7 mouse cellular contexts compared by ENCODE assay signal in genomic region chr12:112793601-112794355, GRCm38 (mm10). TPM values are rescaled to one million over a fixed set of nuclear protein-coding genes. Genes with fewer than 3 reads are reported as not detected.
DNase-seq lines count a peak whose midpoint lies in the region; ATAC-seq and TF ChIP-seq lines count a peak whose summit lies in the region.

No protein-coding gene starts in this region.

- H3K4me2 ChIP-seq in limb, embryonic 14.5 days (replicated peaks; ENCODE audit: low read depth, low read length, severe bottlenecking) = no peak overlapping the region

- no peak for ATAC-seq in limb, embryonic 14.5 days (ENCODE audit: low FRiP score, low read depth)

- DNase-seq in A20 (ENCODE audit: low read depth, low spot score) = peak; percentile 42
- DNase-seq in gastrocnemius, adult 18-20 months (ENCODE audit: low spot score) = peak; percentile 45
- DNase-seq in limb, embryonic 14.5 days (ENCODE audit: low spot score) = peak; percentile 28
- no peak for DNase-seq in right cerebral cortex, adult 18-20 months
- no peak for DNase-seq in kidney, adult 8-10 months

- WGBS in limb, embryonic 14.5 days = 61% methylated on average over 13 of the region's 13 CpGs

- TF ChIP-seq EP300 in ES-Bruce4 (IDR thresholded peaks at IDR 0.05; ENCODE audit: insufficient read depth, low read depth, low read length) = peak; percentile 62; the same call in 1 of the 2 replicates

- peak overlapping the region; percentile 53 for H3K4me3 ChIP-seq in ES-Bruce4 (ENCODE audit: low read depth, low read length)
- no peak overlapping the region for H3K4me3 ChIP-seq in limb, embryonic 14.5 days (replicated peaks; ENCODE audit: low read length)
- H3K4me3 ChIP-seq in testis, adult 2 months (ENCODE audit: control insufficient read depth, low read depth, low read length) = no peak overlapping the region

- peak overlapping the region; percentile 72 for H3K9ac ChIP-seq in ES-Bruce4 (ENCODE audit: low read depth, poor library complexity, severe bottlenecking)
- H3K9ac ChIP-seq in limb, embryonic 14.5 days (ENCODE audit: low read depth, low read length, severe bottlenecking) = peak overlapping the region; percentile 3; the same call in 1 of the 2 replicates

- no peaks in the 10 kb centered on the region for H3K27me3 ChIP-seq in ES-Bruce4 (ENCODE audit: control insufficient read depth, insufficient read depth, low read length, poor library complexity, severe bottlenecking)
- H3K27me3 ChIP-seq in limb, embryonic 14.5 days (ENCODE audit: control insufficient read depth, insufficient read depth, low read length) = no peaks in the 10 kb centered on the region
- no peaks in the 10 kb centered on the region for H3K27me3 ChIP-seq in testis, adult 2 months (ENCODE audit: control insufficient read depth, insufficient read depth, low read length)

- peak overlapping the region; percentile 60 for H3K27ac ChIP-seq in ES-Bruce4 (ENCODE audit: insufficient read depth, low read length)
- no peak overlapping the region for H3K27ac ChIP-seq in limb, embryonic 14.5 days (replicated peaks; ENCODE audit: low read depth, low read length)
- no peak overlapping the region for H3K27ac ChIP-seq in testis, adult 2 months (ENCODE audit: control insufficient read depth, insufficient read depth, low read depth, low read length)

- TF ChIP-seq CTCF in ES-Bruce4 (IDR thresholded peaks at IDR 0.05; ENCODE audit: low read depth, low read length) = no peak
- TF ChIP-seq CTCF in testis, adult 2 months (IDR thresholded peaks at IDR 0.05; ENCODE audit: control insufficient read depth, insufficient read depth, insufficient replicate concordance, low read depth, low read length) = no peak

- H3K36me3 ChIP-seq in ES-Bruce4 (ENCODE audit: control insufficient read depth, insufficient read depth, low read length, poor library complexity, severe bottlenecking) = no peaks in the 10 kb centered on the region
- no peaks in the 10 kb centered on the region for H3K36me3 ChIP-seq in limb, embryonic 14.5 days (ENCODE audit: control insufficient read depth, insufficient read depth, low read length)
- no peaks in the 10 kb centered on the region for H3K36me3 ChIP-seq in testis, adult 2 months (ENCODE audit: control insufficient read depth, insufficient read depth, low read length)

- H3K9me3 ChIP-seq in ES-Bruce4 (replicated peaks; ENCODE audit: control insufficient read depth, insufficient read depth, low read length, poor library complexity, severe bottlenecking) = no peaks in the 10 kb centered on the region
- no peaks in the 10 kb centered on the region for H3K9me3 ChIP-seq in limb, embryonic 14.5 days (ENCODE audit: control insufficient read depth, low read length)

- no peak for TF ChIP-seq POLR2A in ES-Bruce4 (IDR thresholded peaks at IDR 0.05; ENCODE audit: insufficient read depth, low read length)
- TF ChIP-seq POLR2A in limb, embryonic 14.5 days (IDR thresholded peaks at IDR 0.05; ENCODE audit: borderline replicate concordance, extremely low read depth, insufficient read depth, insufficient read length) = no peak
- peak; percentile 26; the same call in 1 of the 2 replicates for TF ChIP-seq POLR2A in testis, adult 2 months (IDR thresholded peaks at IDR 0.05; ENCODE audit: control insufficient read depth, low read depth, low read length)

- peaks cover 11% of the 10 kb centered on the region for H3K4me1 ChIP-seq in ES-Bruce4 (ENCODE audit: control insufficient read depth, insufficient read depth, low read length)
- H3K4me1 ChIP-seq in limb, embryonic 14.5 days (ENCODE audit: control insufficient read depth, insufficient read depth, low read length) = peaks cover 28% of the 10 kb centered on the region
- no peaks in the 10 kb centered on the region for H3K4me1 ChIP-seq in testis, adult 2 months (ENCODE audit: control insufficient read depth, insufficient read depth, low read length)

RNA-seq across cellular contexts. Expression of gene Ahnak2, which starts 8.7 kb away (rescaled TPM):
- 25.8 and 28.6 TPM in 2 replicates for polyA plus RNA-seq in ES-Bruce4 (2011; ENCODE audit: insufficient read depth, insufficient read length, low read depth, missing spikeins)
- 1 to 10 TPM; 7.2 to 7.8 TPM for total RNA-seq in gastrocnemius, adult 18-20 months (2021)
- polyA plus RNA-seq in limb, embryonic 14.5 days (2012; rRNA removed) = 2.1 and 2.5 TPM in 2 replicates
- polyA plus RNA-seq in limb, embryonic 14.5 days (2014; fragmentation: Nextera tagmentation; extraction: Ambion mirVana) = 3.3 TPM in 2 replicates
- polyA plus RNA-seq in testis, adult 2 months (2012; rRNA removed) = 1.2 TPM in 2 replicates

RNA-seq across cellular contexts. Expression of gene Clba1, which starts 15.0 kb away (rescaled TPM):
- polyA plus RNA-seq in ES-Bruce4 (2011; ENCODE audit: insufficient read depth, insufficient read length, low read depth, missing spikeins) = 4.9 and 7.6 TPM in 2 replicates
- total RNA-seq in gastrocnemius, adult 18-20 months (2021) = under 1 TPM; 0.34 to 0.57 TPM
- polyA plus RNA-seq in limb, embryonic 14.5 days (2012; rRNA removed) = 3.7 and 4.8 TPM in 2 replicates
- 5.7 and 6.2 TPM in 2 replicates for polyA plus RNA-seq in limb, embryonic 14.5 days (2014; fragmentation: Nextera tagmentation; extraction: Ambion mirVana)
- 77.8 and 87.0 TPM in 2 replicates for polyA plus RNA-seq in testis, adult 2 months (2012; rRNA removed)

RNA-seq across cellular contexts. Expression of gene Pld4, which starts 33.3 kb away (rescaled TPM):
- polyA plus RNA-seq in ES-Bruce4 (2011; ENCODE audit: insufficient read depth, insufficient read length, low read depth, missing spikeins) = 0.90 and 1.1 TPM in 2 replicates
- total RNA-seq in gastrocnemius, adult 18-20 months (2021) = 1 to 10 TPM; 1.3 to 3.4 TPM
- polyA plus RNA-seq in limb, embryonic 14.5 days (2012; rRNA removed) = 15.7 and 16.9 TPM in 2 replicates
- 13.4 and 14.0 TPM in 2 replicates for polyA plus RNA-seq in limb, embryonic 14.5 days (2014; fragmentation: Nextera tagmentation; extraction: Ambion mirVana)
- 4.0 TPM in 2 replicates for polyA plus RNA-seq in testis, adult 2 months (2012; rRNA removed)

RNA-seq across cellular contexts. Expression of gene Cdca4, which starts 35.4 kb away (rescaled TPM):
- 58.9 and 59.1 TPM in 2 replicates for polyA plus RNA-seq in ES-Bruce4 (2011; ENCODE audit: insufficient read depth, insufficient read length, low read depth, missing spikeins)
- total RNA-seq in gastrocnemius, adult 18-20 months (2021) = 1 to 10 TPM; 2.2 to 2.8 TPM
- 81.0 and 89.9 TPM in 2 replicates for polyA plus RNA-seq in limb, embryonic 14.5 days (2012; rRNA removed)
- 113 and 126 TPM in 2 replicates for polyA plus RNA-seq in limb, embryonic 14.5 days (2014; fragmentation: Nextera tagmentation; extraction: Ambion mirVana)
- 23.7 and 23.9 TPM in 2 replicates for polyA plus RNA-seq in testis, adult 2 months (2012; rRNA removed)

Comparison
In these comparisons a context has a peak if more than half of its experiments do, and no peak if none do; other contexts are left out.
1. DNase-seq: peak in A20 (single experiment), gastrocnemius, adult 18-20 months (single experiment) and limb, embryonic 14.5 days (single experiment); none in right cerebral cortex, adult 18-20 months (single experiment) and kidney, adult 8-10 months (0 of 2).